Mouse (Mus musculus) urinary bladder, postnatal 10 days (tissue): ENCODE measurements around the gene Pax3.

Source experiments
- DNase-seq: peaks from one replicate; pipeline ENCODE4 v3.0.0; 2022; ENCODE audit warnings: low spot score

Gene Pax3

GRCm38 (mm10) chr1:78171671-78172070 is 25.3 kb downstream of the Pax3 start:
- no peak for DNase-seq

GRCm38 (mm10) chr1:78170771-78171170 is 26.2 kb downstream of the Pax3 start:
- DNase-seq: no peak

- DNase-seq: no peak
Observed at GRCm38 (mm10) chr1:78168796-78169195, 28.1 kb downstream of the Pax3 start.

DNA sequence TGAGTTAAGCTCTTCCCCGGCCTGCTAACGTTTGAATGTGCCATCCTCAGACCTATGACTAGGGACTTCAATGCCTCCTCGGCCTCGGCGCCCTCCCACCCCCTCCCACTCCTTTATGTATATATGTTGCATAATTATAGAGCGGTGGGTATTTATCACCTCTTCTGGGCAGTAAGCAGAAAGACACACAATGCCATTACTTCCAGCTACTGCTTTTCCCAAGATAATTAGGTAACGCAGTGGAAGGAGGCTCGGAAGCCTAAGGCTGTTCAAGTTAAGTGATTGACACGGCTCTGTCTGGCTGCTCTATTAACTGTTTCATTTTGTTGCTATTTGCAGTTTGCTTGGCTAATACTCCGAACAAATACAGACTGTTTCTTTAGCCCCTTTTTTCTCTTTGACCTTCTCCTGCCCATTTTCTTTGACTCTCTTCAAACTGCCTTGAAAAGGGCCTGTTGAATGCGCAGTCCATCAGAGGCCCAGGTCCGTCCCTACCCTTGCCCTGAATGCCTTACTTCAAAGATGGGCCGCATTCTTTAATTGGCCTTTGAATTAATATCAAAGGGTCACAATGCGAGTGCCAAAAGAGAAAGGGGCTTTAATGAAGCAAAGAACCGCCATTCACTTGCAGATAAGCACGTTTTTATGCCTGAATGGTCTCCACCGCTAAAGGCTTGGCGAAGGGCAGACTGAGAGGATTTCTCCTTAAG is 29.2 kb downstream of the Pax3 start:
- DNase-seq: no peak

DNA sequence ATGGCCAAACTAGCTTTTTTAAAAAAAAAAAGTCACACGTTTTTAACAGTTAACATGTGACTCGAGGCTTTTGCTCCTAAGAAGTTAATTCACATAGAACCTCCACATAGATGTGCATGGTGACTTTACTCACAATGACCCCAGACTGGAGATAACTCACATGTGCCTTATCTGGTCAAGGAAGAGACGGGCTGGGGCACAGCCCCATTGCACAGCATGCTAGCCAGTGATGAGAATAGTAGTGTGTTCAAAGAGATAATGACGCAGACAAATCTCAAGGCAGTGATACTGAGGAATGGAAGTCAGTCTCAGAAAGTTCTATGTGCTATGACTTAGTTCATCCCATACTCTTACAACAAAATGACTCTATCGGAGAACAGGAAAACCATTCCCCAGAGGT is 35.2 kb downstream of the Pax3 start:
- DNase-seq: no peak

- no peak for DNase-seq
Observed at GRCm38 (mm10) chr1:78157930-78158329, 39.0 kb downstream of the Pax3 start.

DNA sequence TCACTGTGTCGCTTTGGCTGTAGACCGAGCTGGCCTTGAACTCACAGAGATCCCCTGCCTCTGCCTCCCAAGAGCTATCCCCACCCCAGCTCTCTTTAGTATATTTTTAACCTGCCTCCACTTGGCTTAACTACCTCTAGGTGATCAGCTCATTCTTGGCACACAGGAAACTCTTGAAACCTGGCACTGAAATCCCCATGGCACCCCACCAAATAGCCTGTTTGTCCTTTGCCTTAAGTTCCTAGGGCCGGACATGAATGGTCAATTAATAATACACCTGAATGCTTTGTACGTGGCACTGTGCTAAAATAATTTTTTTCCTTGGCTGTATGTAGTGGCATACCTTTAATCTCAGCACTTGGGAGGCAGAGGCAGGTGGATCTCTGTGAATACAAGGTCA is 41.1 kb downstream of the Pax3 start:
- DNase-seq: no peak

- no peak for DNase-seq
Observed at GRCm38 (mm10) chr1:78148011-78148623, 48.8 kb downstream of the Pax3 start.

DNA sequence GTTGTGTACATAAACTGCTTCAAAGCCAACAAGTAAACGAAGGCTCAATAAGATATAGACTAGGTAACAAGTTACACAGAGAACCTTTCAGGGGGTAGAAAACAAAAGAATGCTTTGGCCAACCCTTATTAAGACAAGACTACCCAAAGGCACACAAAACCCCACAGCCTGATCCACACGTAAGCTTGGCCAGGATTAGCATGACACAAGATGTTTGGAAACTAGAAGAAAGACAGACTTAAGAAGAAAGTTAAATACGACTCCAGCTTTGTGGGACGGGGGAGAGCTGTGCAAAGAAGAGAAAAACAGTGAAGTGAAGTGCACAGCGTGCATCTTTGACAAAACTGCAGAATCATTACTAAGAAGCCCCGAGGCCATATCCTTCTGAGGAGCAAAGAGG is 53.5 kb downstream of the Pax3 start:
- DNase-seq: no peak

GRCm38 (mm10) chr1:78142912-78143311 is 54.0 kb downstream of the Pax3 start:
- DNase-seq: no peak

GRCm38 (mm10) chr1:78141741-78142501 is 55.0 kb downstream of the Pax3 start:
- DNase-seq: no peak

GRCm38 (mm10) chr1:78141314-78141713 is 55.6 kb downstream of the Pax3 start:
- DNase-seq: no peak

DNA sequence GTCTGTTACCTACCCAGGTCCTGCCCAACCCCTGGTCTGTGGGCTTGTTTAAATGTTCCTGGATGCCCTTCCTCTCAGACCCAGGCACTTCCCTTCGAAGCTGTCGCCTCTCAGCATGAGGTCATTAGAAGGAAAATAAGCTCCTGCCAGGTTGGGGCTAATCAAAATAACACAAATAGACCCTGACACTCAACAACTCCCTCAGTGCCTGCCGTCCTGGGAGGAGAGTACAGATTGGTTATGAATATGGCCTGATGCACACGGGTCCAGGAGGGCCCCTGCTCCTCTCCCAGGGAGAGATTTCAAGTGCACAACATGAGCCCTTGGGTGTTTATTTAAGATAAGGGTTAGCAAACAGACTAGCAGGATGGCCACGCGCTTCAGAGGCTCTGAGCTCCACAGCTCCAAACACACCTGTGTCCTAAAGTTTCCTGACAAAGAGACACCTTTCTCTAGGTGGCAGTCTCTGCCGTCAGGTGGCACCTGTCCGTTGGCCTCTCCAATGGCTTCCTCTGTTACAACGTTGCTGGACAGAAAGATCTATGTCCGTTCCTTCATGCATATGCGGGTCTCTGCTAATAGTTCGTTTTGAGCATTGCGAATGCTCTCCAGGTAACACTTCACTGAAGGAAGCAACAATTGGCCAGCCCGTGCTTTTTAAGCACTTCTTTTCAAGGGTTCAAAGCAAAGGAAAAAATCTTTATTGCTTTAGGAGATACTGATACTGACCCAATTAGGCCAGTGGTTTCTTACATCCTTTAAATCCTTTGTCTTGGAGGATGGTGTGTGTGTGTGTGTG is 56.2 kb downstream of the Pax3 start:
- DNase-seq: no peak

DNA sequence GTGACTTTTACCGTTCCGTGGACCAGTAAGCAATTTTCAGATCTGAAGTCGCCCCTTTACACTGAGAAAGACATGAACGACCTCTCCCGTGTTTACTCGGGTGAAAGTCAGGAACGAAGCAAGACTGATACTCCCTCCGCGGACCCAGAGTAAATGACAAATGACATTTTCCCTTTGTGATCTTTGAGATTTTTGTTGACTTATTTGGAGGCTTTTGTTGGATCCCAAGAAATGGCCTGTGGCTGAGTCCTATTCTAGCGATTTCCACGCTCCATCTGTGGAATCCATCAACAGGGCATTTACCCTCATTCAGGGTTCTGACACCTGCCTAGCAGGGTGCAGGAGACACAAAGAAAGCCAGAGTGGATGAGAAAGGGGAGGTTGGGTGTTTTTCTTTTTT is 57.6 kb downstream of the Pax3 start:
- no peak for DNase-seq

- DNase-seq: no peak
Observed at GRCm38 (mm10) chr1:78129267-78129666, 67.7 kb downstream of the Pax3 start.

- DNase-seq: no peak
Observed at GRCm38 (mm10) chr1:78119899-78120560, 76.9 kb downstream of the Pax3 start.

DNA sequence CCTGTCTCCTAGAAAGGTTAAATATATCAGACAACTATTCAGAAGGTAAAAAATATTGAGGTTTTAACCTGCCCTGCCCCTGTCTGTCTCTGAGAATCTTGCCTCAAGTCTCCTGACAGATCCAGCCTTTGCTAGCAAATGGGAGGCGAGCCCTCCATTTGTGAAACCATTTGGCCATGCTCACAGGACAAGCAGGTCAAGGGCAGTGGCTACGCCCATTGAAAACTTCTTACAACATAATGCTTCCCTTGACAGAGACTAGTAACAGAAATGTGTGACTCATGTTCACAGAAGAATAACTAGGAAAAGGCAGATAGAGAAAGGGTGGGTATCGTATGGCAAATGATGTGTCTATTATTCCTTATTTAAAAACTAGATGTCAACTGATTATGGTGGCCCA is 80.9 kb downstream of the Pax3 start:
- no peak for DNase-seq

GRCm38 (mm10) chr1:78110311-78110710 is 86.6 kb downstream of the Pax3 start:
- DNase-seq: no peak

GRCm38 (mm10) chr1:78103511-78103910 is 93.4 kb downstream of the Pax3 start:
- DNase-seq: no peak

DNA sequence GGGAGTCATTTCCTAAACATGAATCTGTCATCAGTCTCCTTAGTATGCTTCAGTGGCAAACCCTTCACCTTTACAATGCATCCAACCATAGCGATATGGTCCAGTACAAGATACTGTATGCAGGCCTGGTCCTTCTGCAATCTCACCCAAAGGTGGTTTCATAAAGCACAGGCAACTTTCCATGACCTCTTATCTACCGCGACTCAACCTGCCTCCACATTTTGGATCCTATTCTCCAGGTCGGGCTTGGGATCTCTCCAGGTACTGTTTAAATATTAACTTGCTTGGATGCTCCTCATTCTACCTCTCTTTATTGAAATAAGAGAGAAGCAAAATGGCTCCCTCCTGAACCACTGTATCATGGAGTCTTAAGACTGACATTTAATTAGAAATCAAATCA is 103.3 kb downstream of the Pax3 start:
- no peak for DNase-seq

- no peak for DNase-seq
Observed at GRCm38 (mm10) chr1:78088646-78089045, 108.3 kb downstream of the Pax3 start.

DNA sequence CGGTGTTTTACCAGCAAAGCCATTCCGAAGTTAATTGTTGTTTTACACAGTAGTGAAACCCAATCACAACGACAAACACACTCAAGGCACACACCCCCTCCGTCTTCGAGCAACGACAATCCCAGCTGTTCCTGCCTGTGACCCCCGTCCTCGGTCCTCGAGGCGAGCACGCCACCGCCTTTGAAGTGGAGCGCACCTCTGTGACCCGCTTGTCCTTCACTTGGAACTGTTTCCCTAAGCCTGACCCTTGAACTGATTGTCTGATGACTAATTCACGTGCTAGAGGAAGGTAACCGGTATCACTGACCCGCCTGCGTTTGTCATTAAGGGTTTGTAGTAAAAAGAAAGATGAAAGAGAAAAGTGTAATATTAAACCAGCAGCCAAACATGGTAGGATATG is 115.2 kb downstream of the Pax3 start:
- DNase-seq: no peak
